Mouse (Mus musculus): ENCODE results near the gene Myo18b.

- no peak for TF ChIP-seq POLR2AphosphoS5 (IDR thresholded peaks at IDR 0.05; ENCODE audit: insufficient replicate concordance, low read depth, low read length)
- no peak for TF ChIP-seq CTCF (IDR thresholded peaks at IDR 0.05; ENCODE audit: low read depth, low read length)
- no peak for TF ChIP-seq GATA1 (IDR thresholded peaks at IDR 0.05; ENCODE audit: borderline replicate concordance, low read length)
These were observed 249.3 kb downstream of the Myo18b start for GRCm38 (mm10) chr5:112646871-112647270.

All from G1E (cell line).